Mouse (Mus musculus): ENCODE measurements at regions not wholly inside any gene's neighbourhood (a gene's known extent, or its start where the extent isn't known, plus 50 kb on each side); places are given as distances from the start of the nearest gene placed in this dataset.

DNA sequence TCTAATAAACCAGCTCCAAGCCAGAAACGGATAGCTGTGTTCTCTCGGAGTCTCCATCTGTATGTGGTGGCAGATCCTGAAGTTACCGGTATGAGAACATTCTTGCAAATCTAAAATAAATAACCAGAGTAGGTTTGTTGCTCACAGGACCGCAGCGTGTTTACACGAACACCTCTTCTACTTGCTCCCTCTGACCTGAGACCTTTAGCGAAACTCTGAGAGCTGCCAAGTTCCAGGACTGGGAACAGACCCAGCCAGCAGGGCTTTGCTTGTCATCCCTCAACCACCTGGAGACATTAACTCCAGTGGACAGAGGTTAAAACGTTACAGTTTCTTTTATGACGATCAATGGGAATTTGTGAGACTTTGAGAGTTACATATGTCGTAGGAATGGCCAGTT, 407.5 kb downstream of the Klf5 start:
- H3K4me3 ChIP-seq (ENCODE audit: low read depth, low read length), result no peak overlapping the region
- no peaks in the 10 kb centered on the region for H3K4me1 ChIP-seq (ENCODE audit: control insufficient read depth, insufficient read depth, low read length)
- H3K9ac ChIP-seq (ENCODE audit: low read length), result no peak overlapping the region
- H3K4me2 ChIP-seq, result no peak overlapping the region
- ATAC-seq (ENCODE audit: low FRiP score) (no peak), DNase-seq (ENCODE audit: low spot score, missing footprints) (no peak)
- WGBS, result 88% methylated on average over 10 of the region's 10 CpGs
- no peaks in the 10 kb centered on the region for H3K27me3 ChIP-seq (ENCODE audit: control insufficient read depth, insufficient read depth, low read length)
- H3K27ac ChIP-seq (ENCODE audit: low read depth, low read length), result no peak overlapping the region
- H3K36me3 ChIP-seq (ENCODE audit: control insufficient read depth, insufficient read depth, low read length), result no peaks in the 10 kb centered on the region
- no peaks in the 10 kb centered on the region for H3K9me3 ChIP-seq (ENCODE audit: control insufficient read depth, low read length)

DNA sequence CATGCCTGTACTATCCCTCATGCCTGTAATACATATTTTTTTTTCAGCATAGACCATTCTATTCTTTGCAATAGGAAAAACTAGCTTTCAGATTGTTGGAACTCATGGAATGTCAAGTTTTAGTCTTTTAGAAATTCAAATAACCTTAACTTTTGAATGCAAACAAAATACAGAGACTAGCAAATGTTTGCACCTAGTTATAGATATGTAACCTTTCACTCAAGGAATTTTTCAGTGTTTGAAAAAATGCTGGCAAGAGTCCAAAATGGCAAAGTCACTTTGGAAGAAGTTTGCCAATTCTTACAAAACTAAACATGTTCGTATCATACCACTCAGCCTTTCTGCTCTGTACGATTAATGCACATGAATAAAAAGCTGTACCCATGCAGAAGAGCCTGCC, 409.6 kb downstream of the Klf5 start:
- Histone ChIP-seq H3K4me2 (no peak overlapping the region), H3K27me3 (ENCODE audit: control insufficient read depth, insufficient read depth, low read length) (no peaks in the 10 kb centered on the region), H3K36me3 (ENCODE audit: control insufficient read depth, insufficient read depth, low read length) (no peaks in the 10 kb centered on the region), H3K4me3 (ENCODE audit: low read depth, low read length) (no peak overlapping the region), H3K9ac (ENCODE audit: low read length) (no peak overlapping the region), H3K27ac (ENCODE audit: low read depth, low read length) (no peak overlapping the region), H3K9me3 (ENCODE audit: control insufficient read depth, low read length) (no peaks in the 10 kb centered on the region), H3K4me1 (ENCODE audit: control insufficient read depth, insufficient read depth, low read length) (no peaks in the 10 kb centered on the region)
- no peak for DNase-seq (ENCODE audit: low spot score, missing footprints)
- ATAC-seq (ENCODE audit: low FRiP score), result no peak
- WGBS, result 90% methylated on average over 2 of the region's 2 CpGs

- Histone ChIP-seq H3K4me2 (no peak overlapping the region), H3K36me3 (ENCODE audit: control insufficient read depth, insufficient read depth, low read length) (no peaks in the 10 kb centered on the region), H3K9ac (ENCODE audit: low read length) (no peak overlapping the region), H3K4me1 (ENCODE audit: control insufficient read depth, insufficient read depth, low read length) (no peaks in the 10 kb centered on the region), H3K27me3 (ENCODE audit: control insufficient read depth, insufficient read depth, low read length) (no peaks in the 10 kb centered on the region), H3K4me3 (ENCODE audit: low read depth, low read length) (no peak overlapping the region), H3K27ac (ENCODE audit: low read depth, low read length) (no peak overlapping the region), H3K9me3 (ENCODE audit: control insufficient read depth, low read length) (no peaks in the 10 kb centered on the region)
- ATAC-seq (ENCODE audit: low FRiP score) (no peak), DNase-seq (ENCODE audit: low spot score, missing footprints) (no peak)
- WGBS, result 41% methylated on average over 2 of the region's 2 CpGs
Measured at GRCm38 (mm10) chr14:99709764-99710163, 411.3 kb downstream of the Klf5 start.

DNA sequence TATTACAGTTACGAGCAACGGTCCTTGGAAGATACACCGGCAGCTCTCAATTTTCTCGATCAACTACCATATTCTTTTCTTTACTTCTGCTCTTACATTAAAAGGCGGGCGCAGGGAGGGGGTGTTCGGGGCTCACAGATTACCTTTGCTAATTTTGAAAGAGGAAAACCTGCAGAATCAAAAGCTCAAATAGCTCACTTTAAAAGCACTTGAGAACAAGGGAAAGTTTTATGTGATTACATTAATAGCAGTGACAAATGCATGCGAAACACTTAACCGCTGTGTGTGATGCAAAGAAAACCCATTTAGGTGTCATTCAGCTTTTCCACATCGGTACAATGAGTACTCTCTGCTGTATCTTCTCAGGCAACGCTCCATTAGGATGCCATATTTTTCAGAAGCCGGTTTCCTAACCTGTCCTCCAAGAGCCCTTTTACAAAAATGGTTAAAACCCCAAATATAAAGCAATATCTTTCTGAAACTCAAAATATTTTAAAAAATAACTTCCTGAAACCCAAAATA, 412.2 kb downstream of the Klf5 start:
- 93% methylated on average over 12 of the region's 12 CpGs for whole genome bisulfite sequencing
- no peak overlapping the region for H3K4me2 ChIP-seq
- no peak overlapping the region for H3K27ac ChIP-seq (ENCODE audit: low read depth, low read length)
- H3K36me3 ChIP-seq (ENCODE audit: control insufficient read depth, insufficient read depth, low read length), result no peaks in the 10 kb centered on the region
- H3K27me3 ChIP-seq (ENCODE audit: control insufficient read depth, insufficient read depth, low read length), result no peaks in the 10 kb centered on the region
- ATAC-seq (ENCODE audit: low FRiP score), result no peak
- no peak overlapping the region for H3K4me3 ChIP-seq (ENCODE audit: low read depth, low read length)
- no peak overlapping the region for H3K9ac ChIP-seq (ENCODE audit: low read length)
- no peak for DNase-seq (ENCODE audit: low spot score, missing footprints)
- no peaks in the 10 kb centered on the region for H3K9me3 ChIP-seq (ENCODE audit: control insufficient read depth, low read length)
- H3K4me1 ChIP-seq (ENCODE audit: control insufficient read depth, insufficient read depth, low read length), result no peaks in the 10 kb centered on the region

GRCm38 (mm10) chr14:99712624-99713023, 414.1 kb downstream of the Klf5 start:
- 87% methylated on average over 7 of the region's 7 CpGs for WGBS
- no peak for ATAC-seq (ENCODE audit: low FRiP score)
- DNase-seq (ENCODE audit: low spot score, missing footprints), result no peak

GRCm38 (mm10) chr14:99713069-99713830, 414.8 kb downstream of the Klf5 start:
- DNase-seq (ENCODE audit: low spot score, missing footprints) (no peak), ATAC-seq (ENCODE audit: low FRiP score) (no peak)
- Histone ChIP-seq H3K4me3 (ENCODE audit: low read depth, low read length) (no peak overlapping the region), H3K36me3 (ENCODE audit: control insufficient read depth, insufficient read depth, low read length) (no peaks in the 10 kb centered on the region), H3K9ac (ENCODE audit: low read length) (no peak overlapping the region), H3K4me2 (no peak overlapping the region), H3K27me3 (ENCODE audit: control insufficient read depth, insufficient read depth, low read length) (no peaks in the 10 kb centered on the region), H3K27ac (ENCODE audit: low read depth, low read length) (no peak overlapping the region), H3K4me1 (ENCODE audit: control insufficient read depth, insufficient read depth, low read length) (no peaks in the 10 kb centered on the region), H3K9me3 (ENCODE audit: control insufficient read depth, low read length) (no peaks in the 10 kb centered on the region)
- WGBS, result 87% methylated on average over 8 of the region's 8 CpGs

More at GRCm38 (mm10) chr14:99712624-99713023, 414.1 kb downstream of the Klf5 start:
- Histone ChIP-seq H3K9me3 (ENCODE audit: control insufficient read depth, low read length) (no peaks in the 10 kb centered on the region), H3K4me2 (no peak overlapping the region), H3K4me3 (ENCODE audit: low read depth, low read length) (no peak overlapping the region), H3K27ac (ENCODE audit: low read depth, low read length) (no peak overlapping the region), H3K9ac (ENCODE audit: low read length) (no peak overlapping the region), H3K36me3 (ENCODE audit: control insufficient read depth, insufficient read depth, low read length) (no peaks in the 10 kb centered on the region), H3K27me3 (ENCODE audit: control insufficient read depth, insufficient read depth, low read length) (no peaks in the 10 kb centered on the region), H3K4me1 (ENCODE audit: control insufficient read depth, insufficient read depth, low read length) (no peaks in the 10 kb centered on the region)

DNA sequence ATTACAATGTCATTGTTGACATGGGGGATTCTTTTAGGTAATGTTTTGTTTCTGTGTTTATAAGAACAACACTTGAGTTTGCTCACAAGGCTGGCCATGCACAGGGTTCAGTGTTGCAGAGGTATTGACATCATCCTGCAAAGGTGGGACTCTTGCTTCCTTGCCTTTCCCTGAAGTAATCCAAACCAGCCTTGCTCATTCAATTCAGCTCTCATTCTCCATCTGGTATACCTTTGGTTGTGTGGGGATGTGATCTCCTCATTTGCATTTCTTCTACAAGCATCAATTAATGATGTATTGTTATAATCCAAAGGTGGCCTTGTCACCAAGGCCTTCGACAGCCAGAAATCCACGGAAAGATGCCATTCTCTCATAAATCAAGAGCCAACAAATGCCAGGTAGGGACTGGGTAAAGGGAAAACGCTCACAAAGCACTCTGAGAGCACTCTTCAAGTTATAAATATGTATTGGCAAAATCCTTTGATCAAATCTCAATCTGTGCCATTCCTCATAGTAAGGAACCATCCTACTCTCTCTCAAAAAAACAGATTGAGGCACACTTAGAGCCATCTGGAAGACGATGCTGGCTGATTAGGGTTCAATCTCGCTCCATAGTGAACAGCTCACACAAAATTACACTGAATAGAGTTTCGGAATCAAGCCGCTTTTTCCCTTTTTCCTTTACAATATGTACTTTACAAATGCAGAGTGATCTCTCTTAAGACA, 435.1 kb downstream of the Klf5 start:
- no peaks in the 10 kb centered on the region for H3K9me3 ChIP-seq (ENCODE audit: control insufficient read depth, low read length)
- H3K9ac ChIP-seq (ENCODE audit: low read length), result no peak overlapping the region
- ATAC-seq (ENCODE audit: low FRiP score), result no peak
- no peak overlapping the region for H3K27ac ChIP-seq (ENCODE audit: low read depth, low read length)
- 83% methylated on average over 7 of the region's 7 CpGs for whole genome bisulfite sequencing
- no peaks in the 10 kb centered on the region for H3K4me1 ChIP-seq (ENCODE audit: control insufficient read depth, insufficient read depth, low read length)
- H3K36me3 ChIP-seq (ENCODE audit: control insufficient read depth, insufficient read depth, low read length), result no peaks in the 10 kb centered on the region
- H3K4me3 ChIP-seq (ENCODE audit: low read depth, low read length), result no peak overlapping the region
- H3K27me3 ChIP-seq (ENCODE audit: control insufficient read depth, insufficient read depth, low read length), result no peaks in the 10 kb centered on the region
- DNase-seq (ENCODE audit: low spot score, missing footprints), result no peak
- no peak overlapping the region for H3K4me2 ChIP-seq

DNA sequence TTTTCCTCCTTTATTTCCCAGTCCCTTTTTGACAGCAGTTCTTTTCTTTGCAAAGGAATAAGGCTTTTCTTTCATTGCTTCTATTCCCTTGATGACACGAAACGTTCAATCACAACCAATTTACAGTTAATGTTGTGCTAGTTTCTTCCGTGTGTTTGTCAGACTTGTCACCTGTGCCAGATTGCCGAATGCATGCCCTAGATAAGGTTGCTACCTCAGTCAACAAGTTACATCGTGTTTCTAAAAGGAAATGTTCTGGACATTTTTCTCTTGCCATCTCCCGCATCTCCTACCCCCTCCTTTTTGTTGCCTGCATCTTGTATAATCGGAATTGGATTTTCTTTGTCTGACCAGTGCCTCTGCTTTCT, 435.7 kb downstream of the Klf5 start:
- H3K27ac ChIP-seq (ENCODE audit: low read depth, low read length), result no peak overlapping the region
- no peak for DNase-seq (ENCODE audit: low spot score, missing footprints)
- 91% methylated on average over 7 of the region's 7 CpGs for WGBS
- H3K27me3 ChIP-seq (ENCODE audit: control insufficient read depth, insufficient read depth, low read length), result no peaks in the 10 kb centered on the region
- H3K4me1 ChIP-seq (ENCODE audit: control insufficient read depth, insufficient read depth, low read length), result no peaks in the 10 kb centered on the region
- no peak overlapping the region for H3K4me3 ChIP-seq (ENCODE audit: low read depth, low read length)
- H3K9me3 ChIP-seq (ENCODE audit: control insufficient read depth, low read length), result no peaks in the 10 kb centered on the region
- no peak overlapping the region for H3K4me2 ChIP-seq
- no peaks in the 10 kb centered on the region for H3K36me3 ChIP-seq (ENCODE audit: control insufficient read depth, insufficient read depth, low read length)
- no peak for ATAC-seq (ENCODE audit: low FRiP score)
- no peak overlapping the region for H3K9ac ChIP-seq (ENCODE audit: low read length)

DNA sequence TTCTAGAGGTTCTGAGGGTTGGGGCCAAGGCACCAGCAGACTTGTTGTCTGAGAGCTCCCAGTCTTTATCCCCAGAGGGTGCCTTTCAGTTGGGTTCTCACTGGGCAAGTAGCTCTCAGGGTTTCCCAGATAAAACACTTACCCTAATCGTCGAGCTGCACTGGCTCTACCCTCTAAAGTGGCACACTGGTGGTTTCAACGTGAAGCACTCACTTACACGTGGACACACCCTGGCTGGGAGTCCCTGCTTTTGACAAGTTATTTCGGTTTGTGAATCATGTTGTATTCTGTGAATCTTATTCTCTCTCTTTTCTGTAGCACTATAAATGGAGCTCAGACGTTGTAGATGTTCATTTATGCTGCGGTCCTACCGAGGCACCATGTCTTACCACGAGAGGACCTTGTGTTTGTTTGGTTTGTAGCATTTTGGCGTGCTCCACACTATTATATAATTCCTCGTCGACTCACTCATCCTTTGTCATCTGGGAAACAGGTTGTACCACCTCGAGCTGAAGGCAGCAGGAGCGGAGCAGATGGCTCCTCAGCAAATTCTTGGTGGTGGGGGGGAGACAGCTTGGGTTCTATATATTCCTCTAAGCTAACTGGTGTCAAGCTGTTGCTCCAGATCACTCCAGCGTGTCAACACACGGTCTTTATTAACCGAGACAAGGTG, 445.3 kb downstream of the Klf5 start:
- Histone ChIP-seq H3K9me3 (ENCODE audit: control insufficient read depth, low read length) (no peaks in the 10 kb centered on the region), H3K36me3 (ENCODE audit: control insufficient read depth, insufficient read depth, low read length) (no peaks in the 10 kb centered on the region), H3K4me1 (ENCODE audit: control insufficient read depth, insufficient read depth, low read length) (peaks cover 3% of the 10 kb centered on the region; the same call in 1 of the 2 replicates), H3K9ac (ENCODE audit: low read length) (no peak overlapping the region), H3K27me3 (ENCODE audit: control insufficient read depth, insufficient read depth, low read length) (no peaks in the 10 kb centered on the region), H3K4me2 (no peak overlapping the region), H3K27ac (ENCODE audit: low read depth, low read length) (no peak overlapping the region), H3K4me3 (ENCODE audit: low read depth, low read length) (no peak overlapping the region)
- DNase-seq (ENCODE audit: low spot score, missing footprints) (no peak), ATAC-seq (ENCODE audit: low FRiP score) (no peak)
- 89% methylated on average over 17 of the region's 17 CpGs for WGBS

All from midbrain, embryonic 11.5 days (tissue).